34 mouse cellular contexts compared by ENCODE assay signal in the genomic region with DNA sequence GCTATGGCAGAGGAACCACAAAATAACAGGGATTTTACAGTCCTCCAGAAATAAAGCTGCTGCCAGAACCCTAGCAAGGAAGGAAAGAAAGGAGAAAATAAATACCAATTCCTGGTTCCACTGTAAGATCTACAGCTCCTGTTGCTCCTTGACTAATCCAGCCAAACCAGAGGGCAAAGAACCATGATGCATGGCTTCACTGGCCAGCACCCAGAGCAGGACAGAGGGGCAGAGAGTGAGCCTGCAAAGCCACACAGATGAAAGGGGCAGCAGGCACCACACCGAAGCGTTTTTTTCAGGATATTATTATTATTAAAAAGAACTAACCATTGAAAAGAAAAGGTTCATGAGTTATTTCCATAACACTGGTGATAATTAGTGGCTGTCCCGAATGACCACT. TPM values are rescaled to one million over a fixed set of nuclear protein-coding genes. Genes with fewer than 3 reads are reported as not detected.
"Had no signal": no experiment of that assay in that cellular context is flagged by ENCODE, and none has a peak within 500 bp of the region (broad histone marks: within the 10 kb centered on the region; RNA-seq: fewer than 3 reads in every experiment).

No protein-coding gene starts in this region.

- DNase-seq: left cerebral cortex, postnatal 4 days; liver; liver, embryonic 13.5 days; liver, postnatal 0 days; lung, adult 18-20 months; lung, adult 2 months; lung, embryonic 14.5 days; lung, postnatal 10 days; lung, postnatal 14 days; lung, postnatal 36 days; lung, postnatal 4 days; midbrain, embryonic 14.5 days had no signal

- H3K4me2 ChIP-seq: limb, embryonic 12.5 days; limb, embryonic 13.5 days; limb, embryonic 15.5 days; liver, embryonic 11.5 days; liver, embryonic 12.5 days; liver, embryonic 13.5 days; liver, embryonic 15.5 days; lung, embryonic 14.5 days; lung, embryonic 15.5 days; midbrain, embryonic 11.5 days; midbrain, embryonic 12.5 days; midbrain, embryonic 13.5 days; midbrain, embryonic 15.5 days; neural tube, embryonic 12.5 days; neural tube, embryonic 13.5 days had no signal

- H3K4me3 ChIP-seq: limb, embryonic 10.5 days; limb, embryonic 12.5 days; limb, embryonic 13.5 days; limb, embryonic 15.5 days; liver, embryonic 12.5 days; liver, embryonic 13.5 days; liver, embryonic 15.5 days; lung, embryonic 15.5 days; megakaryocyte, embryonic 14.5 days; midbrain, embryonic 10.5 days; midbrain, embryonic 12.5 days; midbrain, embryonic 13.5 days; midbrain, embryonic 15.5 days; myocyte; neural tube, embryonic 12.5 days; neural tube, embryonic 13.5 days had no signal

- H3K9ac ChIP-seq: limb, embryonic 12.5 days; limb, embryonic 13.5 days; limb, embryonic 15.5 days; liver, embryonic 12.5 days; liver, embryonic 13.5 days; liver, embryonic 14.5 days; liver, embryonic 15.5 days; liver, postnatal 0 days; lung, embryonic 14.5 days; lung, embryonic 15.5 days; midbrain, embryonic 12.5 days; midbrain, embryonic 13.5 days; midbrain, embryonic 15.5 days; neural tube, embryonic 12.5 days; neural tube, embryonic 13.5 days had no signal

- H3K27ac ChIP-seq: limb, embryonic 10.5 days; limb, embryonic 12.5 days; limb, embryonic 13.5 days; limb, embryonic 15.5 days; liver, embryonic 12.5 days; liver, embryonic 13.5 days; liver, embryonic 14.5 days; liver, embryonic 15.5 days; lung, embryonic 15.5 days; macrophage; midbrain, embryonic 10.5 days; midbrain, embryonic 12.5 days; midbrain, embryonic 13.5 days; midbrain, embryonic 15.5 days; neural tube, embryonic 12.5 days; neural tube, embryonic 13.5 days had no signal

- ATAC-seq: liver, embryonic 12.5 days; liver, postnatal 0 days; lung, postnatal 0 days; midbrain, embryonic 13.5 days; midbrain, embryonic 15.5 days; midbrain, embryonic 16.5 days had no signal

- H3K9me3 ChIP-seq: limb, embryonic 10.5 days; limb, embryonic 12.5 days; limb, embryonic 13.5 days; limb, embryonic 15.5 days; liver, embryonic 12.5 days; liver, embryonic 13.5 days; liver, embryonic 15.5 days; lung, embryonic 15.5 days; megakaryocyte, embryonic 14.5 days; midbrain, embryonic 10.5 days; midbrain, embryonic 12.5 days; midbrain, embryonic 13.5 days; midbrain, embryonic 15.5 days; neural tube, embryonic 12.5 days; neural tube, embryonic 13.5 days had no signal

- H3K27me3 ChIP-seq: limb, embryonic 12.5 days; limb, embryonic 13.5 days; limb, embryonic 15.5 days; liver, embryonic 12.5 days; liver, embryonic 13.5 days; liver, embryonic 15.5 days; lung, embryonic 15.5 days; megakaryocyte, embryonic 14.5 days; midbrain, embryonic 12.5 days; midbrain, embryonic 13.5 days; midbrain, embryonic 15.5 days; neural tube, embryonic 12.5 days; neural tube, embryonic 13.5 days had no signal

- H3K36me3 ChIP-seq: limb, embryonic 10.5 days; limb, embryonic 12.5 days; limb, embryonic 13.5 days; limb, embryonic 15.5 days; liver, embryonic 12.5 days; liver, embryonic 13.5 days; liver, embryonic 15.5 days; lung, embryonic 15.5 days; midbrain, embryonic 10.5 days; midbrain, embryonic 12.5 days; midbrain, embryonic 13.5 days; midbrain, embryonic 15.5 days; neural tube, embryonic 12.5 days; neural tube, embryonic 13.5 days had no signal

- H3K4me1 ChIP-seq: limb, embryonic 10.5 days; limb, embryonic 12.5 days; limb, embryonic 13.5 days; limb, embryonic 15.5 days; liver, embryonic 12.5 days; liver, embryonic 13.5 days; liver, embryonic 15.5 days; lung, embryonic 15.5 days; megakaryocyte, embryonic 14.5 days; midbrain, embryonic 10.5 days; midbrain, embryonic 12.5 days; midbrain, embryonic 13.5 days; midbrain, embryonic 15.5 days; neural tube, embryonic 12.5 days; neural tube, embryonic 13.5 days had no signal

RNA-seq across cellular contexts. Expression of a gene that starts 17.2 kb away (rescaled TPM):
- polyA plus RNA-seq: liver, adult 2 months; liver, embryonic 14.5 days; macrophage; myocyte had no signal
